Mouse (Mus musculus) heart, adult 2 months (tissue): ENCODE results near the gene Gm2a. TPM values are rescaled to one million over a fixed set of nuclear protein-coding genes. Genes with fewer than 3 reads are reported as not detected.

Source experiments
- DNase-seq, 2 experiments: peaks; one replicate each; pipeline ENCODE4 v3.0.0; 2021
- H3K27ac ChIP-seq: fragments of 200-600 bp; 2 replicates; pipeline ENCODE4 v1.8.1; 2022
- H3K27me3 ChIP-seq: fragments of 200-500 bp; 2 replicates; pipeline ENCODE4 v1.6.1; 2012; ENCODE audit warnings: mild to moderate bottlenecking, low read length, inconsistent platforms, mixed read lengths; ENCODE audit not compliant: control insufficient read depth, insufficient read depth
- H3K36me3 ChIP-seq: fragments of 200-500 bp; 2 replicates; pipeline ENCODE4 v1.6.1; 2012; ENCODE audit warnings: low read length, inconsistent platforms; ENCODE audit not compliant: control insufficient read depth, insufficient read depth
- H3K4me1 ChIP-seq: fragments of 200-500 bp; 2 replicates; pipeline ENCODE4 v1.6.1; 2011; ENCODE audit warnings: low read length; ENCODE audit not compliant: control insufficient read depth, insufficient read depth
- H3K4me3 ChIP-seq: fragments of 200-600 bp; 2 replicates; pipeline ENCODE4 v1.8.1; 2022
- H3K79me2 ChIP-seq: fragments of 200-500 bp; replicated peaks from 2 replicates; pipeline ENCODE4 v1.6.1; 2012; ENCODE audit warnings: mild to moderate bottlenecking, inconsistent platforms, low read length, moderate library complexity, mixed read lengths; ENCODE audit not compliant: control insufficient read depth, insufficient read depth
- H3K9ac ChIP-seq: fragments of 200-500 bp; 2 replicates; pipeline ENCODE4 v1.6.1; 2012; ENCODE audit warnings: low read depth, mild to moderate bottlenecking, control low read depth, inconsistent platforms, low read length, mixed read lengths
- CTCF ChIP-seq: fragments of 200-600 bp; IDR thresholded peaks from 2 replicates; pipeline ENCODE4 v1.8.1; 2022; ENCODE audit warnings: antibody characterized with exemption, mild to moderate bottlenecking, moderate library complexity
- EP300 ChIP-seq: fragments of 200-500 bp; IDR thresholded peaks from 2 replicates; pipeline ENCODE4 v1.6.1; 2011; ENCODE audit warnings: low read depth, low read length, control low read depth; ENCODE audit not compliant: insufficient read depth
- POLR2A ChIP-seq: fragments of 200-500 bp; IDR thresholded peaks from 2 replicates; pipeline ENCODE4 v1.6.1; 2011; ENCODE audit warnings: mild to moderate bottlenecking, low read depth, low read length, control low read depth; ENCODE audit not compliant: insufficient read depth
- WGBS: fragments of 180-500 bp; shearing (Covaris S2); methylation state at CpG from one replicate; pipeline ENCODE4 v1.1.7; 2018; 5-methylcytosine and 5-hydroxymethylcytosine counted together
- intact Hi-C: fragments of 180-260 bp; cut with DNase I; formaldehyde crosslinking; loops from one replicate; pipeline ENCODE4 v1.15.1; 2025
- polyA plus RNA-seq: library from polyadenylated mRNA; depleted of rRNA; stranded (reverse); fragments of >200 nt; gene quantifications from 2 replicates; pipeline ENCODE4 v1.2.3, GENCODE M21; 2012
- total RNA-seq, 2 experiments: library from RNA; stranded (reverse); gene quantifications; 2 replicates each; pipeline ENCODE4 v1.2.3; 2021

Gm2a gene
- total and polyA plus RNA-seq, 3 experiments = 10.3 to 19.8 (median 10.8) TPM

- intact Hi-C loops = no loop called here
- H3K4me3 ChIP-seq = no peak overlapping the region
- H3K27ac ChIP-seq = no peak overlapping the region
- H3K4me1 ChIP-seq = no peaks in the 10 kb centered on the region
- peak in 1 of 2 experiments; percentile 51 for DNase-seq
- TF ChIP-seq POLR2A = no peak
- no peak for TF ChIP-seq CTCF
- no peak for TF ChIP-seq EP300
- no peaks in the 10 kb centered on the region for H3K36me3 ChIP-seq
- 75% methylated on average over 15 of the region's 15 CpGs for WGBS
- H3K79me2 ChIP-seq = no peaks in the 10 kb centered on the region
- H3K27me3 ChIP-seq = no peaks in the 10 kb centered on the region
- no peak overlapping the region for H3K9ac ChIP-seq
Measured at GRCm38 (mm10) chr11:55136770-55137547, 39.0 kb downstream of the Gm2a start.

GRCm38 (mm10) chr11:55137646-55138045 lies 39.7 kb downstream of the Gm2a start:
- H3K27me3 ChIP-seq = no peaks in the 10 kb centered on the region
- intact Hi-C loops = no loop called here

GRCm38 (mm10) chr11:55141502-55141901 lies 43.6 kb downstream of the Gm2a start:
- H3K27ac ChIP-seq = no peak overlapping the region
- no peaks in the 10 kb centered on the region for H3K79me2 ChIP-seq
- H3K36me3 ChIP-seq = no peaks in the 10 kb centered on the region
- H3K4me3 ChIP-seq = no peak overlapping the region
- no peak overlapping the region for H3K9ac ChIP-seq
- no peaks in the 10 kb centered on the region for H3K27me3 ChIP-seq
- intact Hi-C loops = no loop called here
- WGBS = 77% methylated on average over 4 of the region's 4 CpGs
- no peaks in the 10 kb centered on the region for H3K4me1 ChIP-seq
- no peak for DNase-seq
- TF ChIP-seq EP300 (no peak), CTCF (no peak), POLR2A (no peak)

More at GRCm38 (mm10) chr11:55137646-55138045, 39.7 kb downstream of the Gm2a start:
- no peak overlapping the region for H3K4me3 ChIP-seq
- H3K27ac ChIP-seq = no peak overlapping the region
- no peaks in the 10 kb centered on the region for H3K36me3 ChIP-seq
- H3K79me2 ChIP-seq = no peaks in the 10 kb centered on the region
- no peak overlapping the region for H3K9ac ChIP-seq
- no peaks in the 10 kb centered on the region for H3K4me1 ChIP-seq
- no peak for DNase-seq
- TF ChIP-seq CTCF (no peak), POLR2A (no peak), EP300 (no peak)

- no peak overlapping the region for H3K9ac ChIP-seq
- H3K4me1 ChIP-seq = no peaks in the 10 kb centered on the region
- intact Hi-C loops = no loop called here
- TF ChIP-seq EP300 (no peak), POLR2A (no peak), CTCF (no peak)
- no peaks in the 10 kb centered on the region for H3K79me2 ChIP-seq
- no peaks in the 10 kb centered on the region for H3K27me3 ChIP-seq
- H3K27ac ChIP-seq = no peak overlapping the region
- H3K4me3 ChIP-seq = no peak overlapping the region
- WGBS = 83% methylated on average over 5 of the region's 5 CpGs
- H3K36me3 ChIP-seq = no peaks in the 10 kb centered on the region
- no peak for DNase-seq
Measured at GRCm38 (mm10) chr11:55144011-55144410, 46.1 kb downstream of the Gm2a start.

GRCm38 (mm10) chr11:55146855-55147254 lies 48.9 kb downstream of the Gm2a start:
- no peak overlapping the region for H3K27ac ChIP-seq
- H3K4me1 ChIP-seq = no peaks in the 10 kb centered on the region
- intact Hi-C loops = no loop called here
- H3K4me3 ChIP-seq = no peak overlapping the region
- no peak overlapping the region for H3K9ac ChIP-seq
- no peak for DNase-seq
- H3K36me3 ChIP-seq = no peaks in the 10 kb centered on the region
- TF ChIP-seq CTCF (no peak), POLR2A (no peak), EP300 (no peak)
- H3K27me3 ChIP-seq = no peaks in the 10 kb centered on the region
- H3K79me2 ChIP-seq = no peaks in the 10 kb centered on the region
- WGBS = 91% methylated on average over 1 of the region's 1 CpGs

GRCm38 (mm10) chr11:55147423-55147822 lies 49.5 kb downstream of the Gm2a start:
- WGBS = 64% methylated on average over 6 of the region's 6 CpGs
- intact Hi-C loops = no loop called here
- H3K27ac ChIP-seq = no peak overlapping the region
- no peak for TF ChIP-seq POLR2A
- TF ChIP-seq CTCF = no peak
- TF ChIP-seq EP300 = no peak
- H3K36me3 ChIP-seq = no peaks in the 10 kb centered on the region
- no peak for DNase-seq
- H3K4me3 ChIP-seq = no peak overlapping the region
- no peak overlapping the region for H3K9ac ChIP-seq
- no peaks in the 10 kb centered on the region for H3K27me3 ChIP-seq
- no peaks in the 10 kb centered on the region for H3K79me2 ChIP-seq
- no peaks in the 10 kb centered on the region for H3K4me1 ChIP-seq
